Mouse (Mus musculus) midbrain, embryonic 13.5 days (tissue): ENCODE measurements at regions not wholly inside any gene's neighbourhood (a gene's known extent, or its start where the extent isn't known, plus 50 kb on each side); places are given as distances from the start of the nearest gene placed in this dataset.

Source experiments
- ATAC-seq: fragments of 200-750 bp; cut with Nextera tagmentation; 2 replicates; pipeline ENCODE4 v1.8.0; 2017; ENCODE audit warnings: mild to moderate bottlenecking, moderate TSS enrichment, moderate library complexity
- H3K27ac ChIP-seq: fragments of 300-500 bp; sonication (generic); 2 replicates; pipeline ENCODE4 v1.5.1; 2015; ENCODE audit warnings: inconsistent platforms, mild to moderate bottlenecking, moderate library complexity
- H3K27me3 ChIP-seq: fragments of 300-500 bp; sonication (generic); 2 replicates; pipeline ENCODE4 v1.6.1; 2015; ENCODE audit warnings: mild to moderate bottlenecking, inconsistent platforms
- H3K36me3 ChIP-seq: fragments of 300-500 bp; sonication (generic); 2 replicates; pipeline ENCODE4 v1.6.1; 2015; ENCODE audit warnings: mild to moderate bottlenecking, inconsistent platforms
- H3K4me1 ChIP-seq: fragments of 300-500 bp; sonication (generic); replicated peaks from 2 replicates; pipeline ENCODE4 v1.6.1; 2015; ENCODE audit warnings: inconsistent platforms
- H3K4me2 ChIP-seq: fragments of 300-500 bp; sonication (generic); replicated peaks from 2 replicates; pipeline ENCODE4 v1.6.1; 2015; ENCODE audit warnings: moderate library complexity, mild to moderate bottlenecking, inconsistent platforms
- H3K4me3 ChIP-seq: fragments of 300-500 bp; sonication (generic); replicated peaks from 2 replicates; pipeline ENCODE4 v1.5.1; 2015; ENCODE audit warnings: mild to moderate bottlenecking, inconsistent platforms
- H3K9ac ChIP-seq: fragments of 300-500 bp; sonication (generic); replicated peaks from 2 replicates; pipeline ENCODE4 v1.6.1; 2015; ENCODE audit warnings: mild to moderate bottlenecking, inconsistent platforms
- H3K9me3 ChIP-seq: fragments of 300-500 bp; sonication (generic); 2 replicates; pipeline ENCODE4 v1.6.1; 2016; ENCODE audit warnings: mild to moderate bottlenecking, inconsistent platforms
- WGBS: fragments of 180-500 bp; shearing (Covaris S2); methylation state at CpG from one replicate; pipeline ENCODE4 v1.1.7; 2015; 5-methylcytosine and 5-hydroxymethylcytosine counted together

DNA sequence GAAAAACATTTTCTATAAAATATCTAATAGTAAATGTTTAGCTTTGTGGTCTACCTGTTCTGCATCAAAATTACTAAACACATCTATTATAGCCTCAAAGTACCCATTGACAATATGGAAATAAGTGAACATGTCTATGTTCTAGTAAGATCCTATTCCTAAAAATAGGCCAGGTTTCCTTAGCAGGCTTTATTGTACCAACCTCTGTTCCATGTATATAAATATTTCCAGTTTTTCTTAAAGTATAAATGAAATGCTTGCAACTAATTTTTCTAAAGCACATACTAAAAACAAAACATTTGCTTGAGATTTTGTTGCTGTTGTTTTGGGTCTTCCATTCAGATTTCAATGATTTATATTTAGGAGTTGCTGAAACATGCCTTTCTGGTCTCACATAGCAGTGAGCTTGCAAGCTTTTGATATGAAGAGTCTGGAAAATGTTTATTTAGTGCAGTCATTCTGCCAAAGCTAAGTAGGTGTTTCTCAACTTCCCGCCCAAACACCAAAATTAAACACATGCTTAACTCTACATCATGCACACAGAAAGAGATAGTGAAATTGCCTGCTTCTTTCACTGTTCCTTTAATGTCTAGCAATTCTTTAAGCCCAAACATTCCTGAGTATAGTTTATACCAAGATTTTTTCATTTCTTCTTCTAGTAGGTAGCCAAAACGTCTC, 380.6 kb upstream of the Gli3 start:
- Histone ChIP-seq H3K9ac (no peak overlapping the region), H3K27ac (no peak overlapping the region), H3K4me2 (no peak overlapping the region), H3K36me3 (no peaks in the 10 kb centered on the region), H3K4me1 (no peaks in the 10 kb centered on the region), H3K9me3 (no peaks in the 10 kb centered on the region), H3K4me3 (no peak overlapping the region), H3K27me3 (no peaks in the 10 kb centered on the region)
- ATAC-seq: no peak
- 95% methylated on average over 2 of the region's 2 CpGs for WGBS

DNA sequence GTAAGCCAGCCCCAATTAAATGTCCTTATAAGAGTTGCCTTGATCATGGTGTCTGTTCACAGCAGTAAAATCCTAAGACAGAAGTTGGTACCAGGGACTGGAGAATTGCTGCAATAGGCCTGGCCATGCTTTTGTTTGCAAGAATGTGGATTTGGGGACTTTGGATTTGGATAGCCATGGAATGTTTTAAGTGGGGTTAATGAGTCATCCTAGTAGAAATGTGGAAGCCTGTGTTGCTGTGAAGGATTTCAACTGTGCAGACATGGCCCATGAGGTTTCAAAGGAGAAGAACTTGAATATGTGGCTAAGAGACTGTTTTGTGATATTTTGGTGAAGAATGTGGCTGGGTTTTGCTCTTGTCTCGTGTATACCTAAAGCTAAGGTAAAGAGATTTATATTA, 368.2 kb upstream of the Gli3 start:
- no peak for ATAC-seq
- H3K9me3 ChIP-seq: no peaks in the 10 kb centered on the region
- 83% methylated on average over 1 of the region's 1 CpGs for WGBS
- no peak overlapping the region for H3K27ac ChIP-seq
- no peaks in the 10 kb centered on the region for H3K36me3 ChIP-seq
- H3K4me2 ChIP-seq: no peak overlapping the region
- H3K27me3 ChIP-seq: no peaks in the 10 kb centered on the region
- H3K4me3 ChIP-seq: no peak overlapping the region
- H3K9ac ChIP-seq: no peak overlapping the region
- H3K4me1 ChIP-seq: no peaks in the 10 kb centered on the region

DNA sequence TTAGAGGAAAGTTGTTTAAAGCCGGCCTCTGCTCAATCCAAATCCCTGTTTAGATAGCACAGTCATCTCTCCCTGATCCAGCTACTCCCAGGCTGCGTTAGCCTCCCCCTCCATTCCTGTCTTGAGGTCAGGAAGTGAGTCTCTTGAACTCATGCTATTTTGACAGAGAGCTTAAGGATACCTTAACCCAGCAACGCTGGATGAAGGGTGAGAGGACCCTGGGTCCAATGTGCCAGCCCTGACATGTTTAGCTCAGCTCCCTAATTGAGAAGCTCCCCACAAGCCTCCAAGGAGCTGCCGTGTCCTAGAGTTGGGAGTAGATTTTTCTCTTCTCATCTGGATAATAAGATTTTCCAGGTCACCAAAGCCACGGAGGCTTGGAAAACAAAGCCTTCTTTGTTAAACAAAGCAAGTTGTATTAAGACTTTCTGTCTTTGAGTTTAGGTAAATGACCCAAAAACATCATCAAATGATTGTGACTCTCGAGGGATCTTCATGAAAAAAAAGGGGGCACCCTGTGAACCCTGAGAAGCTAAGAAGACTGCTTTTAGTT, 355.2 kb upstream of the Gli3 start:
- no peak for ATAC-seq
- H3K4me3 ChIP-seq: no peak overlapping the region
- no peak overlapping the region for H3K27ac ChIP-seq
- no peak overlapping the region for H3K9ac ChIP-seq
- no peaks in the 10 kb centered on the region for H3K36me3 ChIP-seq
- no peaks in the 10 kb centered on the region for H3K9me3 ChIP-seq
- H3K4me1 ChIP-seq: peaks cover 8% of the 10 kb centered on the region
- H3K27me3 ChIP-seq: no peaks in the 10 kb centered on the region
- 6% methylated on average over 6 of the region's 6 CpGs for WGBS
- H3K4me2 ChIP-seq: no peak overlapping the region

DNA sequence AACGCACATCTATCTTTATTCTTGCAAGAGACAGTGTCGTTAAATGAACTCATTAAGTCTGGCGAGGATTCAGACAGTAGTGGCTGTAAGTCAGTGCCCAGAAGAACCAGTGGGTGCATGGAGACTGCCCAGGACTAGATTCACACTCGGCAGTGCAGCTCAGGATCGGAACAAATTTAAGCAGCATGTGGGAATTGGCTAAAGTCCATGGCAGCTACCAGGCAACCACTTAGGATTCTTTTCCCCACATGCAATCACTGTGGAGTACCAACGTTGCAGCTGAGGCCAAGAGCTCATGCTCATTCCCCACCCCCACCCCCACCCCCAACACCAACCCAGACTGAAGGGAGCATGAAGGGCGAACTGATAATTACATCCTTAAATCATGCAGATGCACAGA, 349.7 kb upstream of the Gli3 start:
- Histone ChIP-seq H3K27me3 (no peaks in the 10 kb centered on the region), H3K9ac (no peak overlapping the region), H3K4me1 (no peaks in the 10 kb centered on the region), H3K4me2 (no peak overlapping the region), H3K36me3 (no peaks in the 10 kb centered on the region), H3K4me3 (no peak overlapping the region), H3K9me3 (no peaks in the 10 kb centered on the region), H3K27ac (no peak overlapping the region)
- ATAC-seq: peak; percentile 65
- 70% methylated on average over 7 of the region's 7 CpGs for WGBS

DNA sequence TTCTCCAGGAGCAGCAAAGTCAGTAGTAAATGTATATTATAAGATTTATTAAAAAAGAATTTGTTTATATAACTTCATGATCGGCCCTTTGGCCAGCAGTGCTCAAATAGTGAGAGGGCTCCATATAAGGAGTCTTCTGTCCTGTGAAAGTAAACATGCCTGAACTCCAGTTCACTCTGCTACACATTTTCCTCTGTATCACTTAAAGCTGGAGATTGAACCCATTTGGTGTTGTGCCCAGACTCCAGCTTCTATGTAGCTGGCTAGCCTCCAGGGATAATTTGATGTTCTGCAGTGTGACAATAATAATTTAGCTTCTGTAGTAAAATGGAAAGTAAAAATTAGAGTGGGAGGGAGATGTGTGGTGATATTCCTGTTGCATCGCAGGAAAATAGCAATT, 332.8 kb upstream of the Gli3 start:
- WGBS: 95% methylated on average over 2 of the region's 2 CpGs
- H3K36me3 ChIP-seq: no peaks in the 10 kb centered on the region
- no peaks in the 10 kb centered on the region for H3K4me1 ChIP-seq
- no peak overlapping the region for H3K4me2 ChIP-seq
- H3K4me3 ChIP-seq: no peak overlapping the region
- H3K9me3 ChIP-seq: no peaks in the 10 kb centered on the region
- no peak overlapping the region for H3K9ac ChIP-seq
- no peak for ATAC-seq
- H3K27me3 ChIP-seq: no peaks in the 10 kb centered on the region
- no peak overlapping the region for H3K27ac ChIP-seq

DNA sequence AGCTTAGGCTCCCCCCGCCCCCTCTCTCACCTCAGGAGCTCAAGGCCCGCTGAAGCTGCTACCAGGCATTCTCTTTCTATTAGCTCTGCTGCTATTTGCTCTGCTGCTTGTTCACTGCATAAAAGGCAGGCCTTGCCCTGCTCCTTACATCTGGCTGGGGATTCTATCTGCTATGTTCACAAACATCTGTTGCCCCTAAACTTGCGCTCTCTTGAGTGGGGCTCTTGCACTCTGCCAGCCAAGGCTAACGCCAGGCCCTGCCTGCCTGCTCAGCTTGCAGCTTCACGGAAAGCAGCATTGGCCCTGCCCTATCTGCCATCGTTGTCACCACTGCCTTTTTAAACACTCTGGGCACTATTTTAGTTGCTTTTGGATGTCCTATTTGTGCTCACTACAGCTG, 316.9 kb upstream of the Gli3 start:
- Histone ChIP-seq H3K4me3 (no peak overlapping the region), H3K9ac (no peak overlapping the region), H3K4me2 (no peak overlapping the region), H3K27ac (no peak overlapping the region), H3K4me1 (no peaks in the 10 kb centered on the region), H3K36me3 (no peaks in the 10 kb centered on the region), H3K27me3 (no peaks in the 10 kb centered on the region), H3K9me3 (no peaks in the 10 kb centered on the region)
- WGBS: 50% methylated on average over 6 of the region's 6 CpGs
- ATAC-seq: 0 out of 2 replicates have a peak, but pooled peaks have one; percentile 40

DNA sequence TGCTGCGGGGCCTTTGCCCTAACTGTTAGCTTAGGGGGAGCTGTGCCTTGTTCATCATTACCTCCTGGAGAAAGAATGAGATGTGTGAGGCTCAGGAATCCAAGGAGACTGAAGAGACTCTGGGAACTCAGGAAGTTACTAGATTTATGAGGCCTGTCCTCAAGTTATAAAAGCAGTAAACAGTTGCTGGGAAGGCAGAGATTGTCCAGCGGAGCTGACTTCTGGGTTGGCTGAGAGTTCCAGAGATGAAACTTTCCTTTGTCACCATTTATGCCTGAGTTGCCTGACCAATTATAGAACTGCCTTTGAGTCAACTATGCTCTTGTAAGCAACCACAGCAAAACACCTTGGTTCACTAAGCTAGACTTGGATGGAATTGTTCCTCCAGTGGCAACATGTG, 282.1 kb upstream of the Gli3 start:
- H3K4me1 ChIP-seq: no peaks in the 10 kb centered on the region
- ATAC-seq: no peak
- H3K9me3 ChIP-seq: no peaks in the 10 kb centered on the region
- WGBS: 82% methylated on average over 2 of the region's 2 CpGs
- no peak overlapping the region for H3K9ac ChIP-seq
- H3K27ac ChIP-seq: no peak overlapping the region
- H3K27me3 ChIP-seq: no peaks in the 10 kb centered on the region
- no peak overlapping the region for H3K4me3 ChIP-seq
- H3K36me3 ChIP-seq: no peaks in the 10 kb centered on the region
- H3K4me2 ChIP-seq: no peak overlapping the region

DNA sequence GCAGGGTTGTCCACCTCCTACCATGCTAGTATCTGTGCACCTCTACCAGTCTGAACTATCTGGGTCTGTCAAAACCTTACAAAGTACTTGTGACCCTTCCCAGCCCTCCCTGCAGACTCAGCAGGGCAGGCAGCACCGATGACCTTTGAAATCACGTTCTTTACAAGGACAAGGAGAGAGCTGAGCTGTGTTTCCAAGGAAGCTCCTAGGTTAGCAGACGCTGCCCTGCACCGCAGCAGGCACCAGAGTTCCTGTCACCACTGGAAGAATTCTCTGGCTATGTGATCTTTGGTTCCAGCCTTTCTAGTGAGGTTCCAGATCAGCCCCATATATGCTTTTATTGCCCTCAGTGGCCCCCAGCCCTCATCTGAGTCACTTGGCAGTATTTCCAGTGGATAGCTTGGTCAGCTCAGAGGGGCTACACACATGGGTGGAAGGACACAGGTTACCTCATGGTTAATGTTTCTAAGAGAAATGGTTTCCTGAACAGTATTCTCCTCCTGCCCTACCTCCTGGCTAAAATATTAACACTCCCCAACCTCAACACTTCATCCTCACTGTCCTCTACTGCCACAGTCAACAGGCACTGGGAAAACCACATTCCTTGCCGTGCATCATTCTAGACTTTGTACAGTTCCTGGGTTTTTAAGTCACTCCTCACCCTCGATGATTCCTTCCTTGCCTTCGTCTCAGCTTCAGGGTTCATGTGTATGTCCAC, 251.2 kb upstream of the Gli3 start:
- Histone ChIP-seq H3K36me3 (no peaks in the 10 kb centered on the region), H3K4me3 (no peak overlapping the region), H3K4me2 (no peak overlapping the region), H3K9me3 (no peaks in the 10 kb centered on the region), H3K27me3 (no peaks in the 10 kb centered on the region), H3K9ac (no peak overlapping the region), H3K4me1 (no peaks in the 10 kb centered on the region), H3K27ac (no peak overlapping the region)
- no peak for ATAC-seq
- 88% methylated on average over 7 of the region's 7 CpGs for WGBS

DNA sequence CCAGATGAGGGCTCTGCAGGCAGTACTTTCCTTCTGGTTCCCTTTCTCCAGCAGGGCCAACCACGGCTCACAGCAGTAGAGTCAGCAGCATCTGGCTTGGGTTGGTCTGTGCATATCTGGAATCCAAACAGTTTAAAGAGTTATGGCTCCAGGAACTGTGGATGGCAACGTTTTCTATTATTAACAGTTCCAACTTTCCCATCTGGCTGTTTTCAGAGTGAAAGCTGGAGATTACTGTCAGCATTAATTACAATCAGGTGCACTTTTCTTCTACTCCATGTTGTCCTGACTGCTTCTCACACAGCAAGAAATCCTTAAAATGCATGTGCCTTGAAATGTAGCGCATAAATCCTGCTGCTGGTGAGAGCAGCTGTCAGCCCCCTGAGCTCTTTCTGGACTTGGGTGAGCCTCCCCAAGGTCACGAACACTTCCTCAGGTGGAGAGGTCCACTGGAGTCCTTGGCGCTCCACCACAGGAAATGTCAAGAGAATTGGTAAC, 250.6 kb upstream of the Gli3 start:
- Histone ChIP-seq H3K27ac (no peak overlapping the region), H3K9me3 (no peaks in the 10 kb centered on the region), H3K4me2 (no peak overlapping the region), H3K36me3 (no peaks in the 10 kb centered on the region), H3K4me1 (no peaks in the 10 kb centered on the region), H3K9ac (no peak overlapping the region), H3K27me3 (no peaks in the 10 kb centered on the region), H3K4me3 (no peak overlapping the region)
- WGBS: 76% methylated on average over 5 of the region's 5 CpGs
- ATAC-seq: no peak

DNA sequence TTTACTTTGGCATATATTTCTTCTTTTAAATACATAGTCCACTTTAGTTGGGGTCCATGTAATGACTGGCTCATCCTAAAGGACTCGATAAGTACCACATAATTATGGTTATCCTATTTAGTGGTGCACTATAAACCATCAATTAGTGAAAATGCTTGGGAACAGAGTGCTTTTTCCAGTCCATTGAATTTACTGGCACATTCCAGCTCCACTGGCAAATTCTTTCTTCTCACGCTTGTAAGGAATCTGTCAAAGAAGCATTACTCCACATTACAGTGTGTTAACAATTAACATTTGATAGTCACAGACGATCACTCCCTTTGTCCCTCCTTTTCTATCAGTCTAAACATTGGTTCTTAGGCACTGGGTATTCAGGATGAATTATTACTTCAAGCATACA, 241.7 kb upstream of the Gli3 start:
- 57% methylated on average over 3 of the region's 3 CpGs for WGBS
- no peak for ATAC-seq
- no peak overlapping the region for H3K27ac ChIP-seq

DNA sequence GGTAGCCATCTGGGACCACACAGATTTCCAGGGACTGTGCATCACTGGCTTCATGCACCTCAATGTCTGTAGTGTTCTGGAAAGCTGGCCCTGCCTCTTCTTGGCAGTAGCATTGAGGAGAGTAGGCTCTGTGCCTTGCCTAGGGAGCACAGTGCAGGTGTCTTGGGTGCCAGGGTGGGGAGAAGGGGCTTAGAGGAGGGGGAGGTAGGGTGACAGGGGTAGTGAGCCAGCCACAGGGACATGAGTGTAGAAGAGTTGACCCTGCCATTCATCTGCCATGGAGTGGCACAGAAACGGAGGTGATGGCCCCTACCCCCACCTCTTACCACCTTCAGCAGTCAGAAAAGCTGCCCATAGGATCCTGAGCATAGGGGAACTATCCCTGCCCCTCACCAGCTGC, 235.4 kb upstream of the Gli3 start:
- Histone ChIP-seq H3K9ac (no peak overlapping the region), H3K4me2 (no peak overlapping the region), H3K9me3 (no peaks in the 10 kb centered on the region), H3K27ac (no peak overlapping the region), H3K4me3 (no peak overlapping the region), H3K27me3 (no peaks in the 10 kb centered on the region), H3K36me3 (no peaks in the 10 kb centered on the region), H3K4me1 (no peaks in the 10 kb centered on the region)
- no peak for ATAC-seq
- 63% methylated on average over 1 of the region's 1 CpGs for WGBS

More for the DNA sequence above, 241.7 kb upstream of the Gli3 start:
- Histone ChIP-seq H3K9me3 (no peaks in the 10 kb centered on the region), H3K9ac (no peak overlapping the region), H3K4me1 (no peaks in the 10 kb centered on the region), H3K4me3 (no peak overlapping the region), H3K27me3 (no peaks in the 10 kb centered on the region), H3K4me2 (no peak overlapping the region), H3K36me3 (no peaks in the 10 kb centered on the region)
